Mouse (Mus musculus): Measurements from ENCODE around the gene Aldh9a1.

DNA sequence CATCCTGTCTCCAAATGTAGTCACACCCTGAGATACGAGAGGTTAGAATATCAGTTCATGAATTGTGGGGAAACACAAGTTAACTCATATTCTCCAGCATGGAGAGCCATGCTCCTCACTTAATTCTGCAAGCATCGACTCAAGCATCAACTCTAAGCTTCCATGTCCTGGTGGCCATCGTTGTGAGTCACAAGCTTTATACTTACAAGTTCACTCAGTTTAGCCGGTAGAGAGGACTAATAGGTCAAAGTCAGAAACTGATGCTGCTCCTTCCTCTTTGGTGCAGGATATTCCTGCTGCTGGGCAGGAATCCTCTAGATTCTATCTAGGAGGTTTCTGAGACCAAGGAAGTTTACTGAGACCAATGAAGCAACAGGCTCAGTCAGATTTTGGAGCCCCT is 55.4 kb downstream of the Aldh9a1 start:
- TF ChIP-seq EP300 (IDR thresholded peaks at IDR 0.05) (no peak), CTCF (IDR thresholded peaks at IDR 0.05) (no peak)

All from lung, postnatal 0 days (tissue).